Mouse (Mus musculus): ENCODE data around the gene Frmd3. TPM values are rescaled to one million over a fixed set of nuclear protein-coding genes. Genes with fewer than 3 reads are reported as not detected.
"Not testable (repeated sequence)": the region's sequence is repeated elsewhere in the genome, so short reads cannot be mapped to it uniquely, and the experiment has no call there.

Gene Frmd3
- polyA plus RNA-seq, 1 experiment from 2014 or later = 0.23 TPM

DNA sequence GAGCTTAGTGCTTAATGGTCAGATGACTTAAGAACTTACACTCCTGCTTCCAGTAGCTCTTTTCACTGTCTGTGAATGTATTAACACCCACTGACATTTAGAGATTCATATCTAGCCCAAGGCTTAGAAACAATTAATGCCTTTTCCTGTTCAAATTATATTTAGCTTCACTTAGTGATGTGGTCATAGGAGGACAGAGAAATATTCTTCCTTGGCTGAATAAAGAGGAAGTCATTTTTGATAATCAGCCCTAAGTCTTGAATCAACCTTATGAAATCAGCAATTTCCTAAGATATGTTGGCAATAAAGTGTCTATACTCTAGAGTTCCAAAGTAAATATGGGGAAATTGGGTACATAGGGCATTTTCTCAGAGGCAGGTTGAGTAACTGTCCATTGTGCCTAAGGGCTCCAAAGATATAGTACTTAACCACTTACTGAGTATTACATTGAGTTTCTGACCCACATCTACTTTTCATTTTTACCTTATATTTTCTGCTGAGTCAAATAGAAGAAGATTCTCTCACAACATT, 188.1 kb downstream of the Frmd3 start:
- ATAC-seq (ENCODE audit: insufficient read depth) = no peak
- Histone ChIP-seq H3K27ac (replicated peaks) (no peak overlapping the region), H3K4me3 (replicated peaks) (no peak overlapping the region), H3K9me3 (replicated peaks) (no peaks in the 10 kb centered on the region), H3K27me3 (no peaks in the 10 kb centered on the region), H3K4me2 (no peak overlapping the region), H3K4me1 (replicated peaks) (no peaks in the 10 kb centered on the region), H3K9ac (no peak overlapping the region), H3K36me3 (replicated peaks) (no peaks in the 10 kb centered on the region)

DNA sequence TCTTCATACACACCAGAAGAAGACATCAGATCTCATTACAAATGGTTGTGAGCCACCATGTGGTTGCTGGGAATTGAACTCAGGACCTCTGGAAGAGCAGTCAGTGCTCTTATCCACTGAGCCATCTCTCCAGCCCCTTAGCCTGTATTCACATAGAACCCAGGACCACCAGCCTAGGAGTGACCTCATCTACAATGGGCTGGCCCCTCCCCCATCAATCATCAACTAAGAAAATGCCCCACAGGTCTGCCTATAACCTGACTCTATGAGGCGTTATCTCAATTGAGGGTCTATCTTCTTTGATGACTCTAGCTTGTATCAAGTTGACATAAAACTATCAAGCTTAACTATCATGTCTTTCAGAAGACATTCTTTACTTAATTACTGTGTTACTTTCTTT, 208.5 kb downstream of the Frmd3 start:
- not testable (repeated sequence) for H3K36me3 ChIP-seq (replicated peaks); ATAC-seq (ENCODE audit: insufficient read depth)

DNA sequence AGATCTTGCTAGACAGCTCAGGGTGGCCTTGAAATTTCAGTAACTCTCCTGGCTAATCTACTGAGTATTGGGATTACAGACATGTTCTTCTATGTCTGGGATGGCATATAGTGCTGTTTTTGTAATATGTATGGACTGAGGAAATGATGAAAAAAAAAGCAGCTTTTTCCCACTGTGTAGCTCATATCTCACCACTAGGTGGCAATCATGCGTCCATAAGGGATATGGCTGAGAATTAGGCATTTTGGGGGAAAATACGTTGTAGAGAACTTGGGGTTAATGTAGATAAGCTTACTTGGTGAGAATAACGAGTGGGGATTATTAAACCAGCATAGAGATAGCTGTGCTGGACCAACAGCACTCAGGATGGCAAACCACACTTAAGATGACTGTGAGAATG, 209.1 kb downstream of the Frmd3 start:
- Histone ChIP-seq H3K36me3 (replicated peaks) (no peaks in the 10 kb centered on the region), H3K4me3 (replicated peaks) (no peak overlapping the region), H3K27ac (replicated peaks) (no peak overlapping the region), H3K9ac (no peak overlapping the region), H3K9me3 (replicated peaks) (no peaks in the 10 kb centered on the region), H3K4me2 (no peak overlapping the region), H3K4me1 (replicated peaks) (no peaks in the 10 kb centered on the region), H3K27me3 (no peaks in the 10 kb centered on the region)
- WGBS (ENCODE audit: insufficient replicate concordance) = 10% methylated on average over 3 of the region's 3 CpGs
- no peak for ATAC-seq (ENCODE audit: insufficient read depth)

More for the DNA sequence above, 208.5 kb downstream of the Frmd3 start:
- H3K27me3 ChIP-seq; H3K9ac ChIP-seq; H3K4me3 ChIP-seq (replicated peaks); H3K4me2 ChIP-seq; H3K9me3 ChIP-seq (replicated peaks); H3K27ac ChIP-seq (replicated peaks); H3K4me1 ChIP-seq (replicated peaks): not testable (repeated sequence)
- 57% methylated on average over 1 of the region's 1 CpGs for WGBS (ENCODE audit: insufficient replicate concordance)

DNA sequence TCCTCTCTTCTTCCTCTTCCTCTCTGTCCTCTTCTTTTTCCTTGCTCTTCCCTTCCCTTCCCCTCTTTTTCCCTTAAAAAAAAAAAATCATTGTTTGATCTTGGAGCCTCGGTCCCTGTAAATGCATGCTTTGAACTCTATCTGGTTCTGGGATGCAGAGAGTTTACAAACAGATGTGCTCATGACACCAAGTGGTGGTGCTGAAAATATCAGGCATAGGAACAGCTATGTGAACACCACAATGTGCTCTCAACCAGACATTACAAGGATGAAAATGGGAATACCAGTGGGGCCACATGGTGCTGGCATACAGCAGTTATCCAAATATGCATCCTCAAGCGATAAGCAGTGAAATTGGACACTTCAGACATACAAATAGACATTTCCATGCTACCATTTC, 211.0 kb downstream of the Frmd3 start:
- H3K9me3 ChIP-seq (replicated peaks) = no peaks in the 10 kb centered on the region

DNA sequence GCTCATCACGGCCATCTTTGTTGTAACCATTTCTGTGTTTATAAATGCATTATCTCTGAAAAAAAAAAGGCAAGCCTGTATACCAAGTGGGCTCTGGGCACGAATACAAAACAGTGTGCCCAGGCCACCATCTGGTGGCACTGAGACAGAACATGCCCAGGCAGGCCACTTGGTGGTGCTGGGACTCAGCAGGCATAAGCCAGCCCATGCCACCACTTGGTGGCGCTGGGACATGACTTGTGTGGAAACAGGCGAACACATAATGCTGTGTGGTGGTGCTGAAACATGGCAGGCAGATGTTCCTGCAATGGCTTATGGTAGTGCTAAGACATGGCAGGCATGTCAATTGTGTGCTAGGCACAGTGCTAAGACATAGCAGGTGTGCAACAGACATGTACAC, 217.8 kb downstream of the Frmd3 start:
- Histone ChIP-seq H3K9me3 (replicated peaks) (no peaks in the 10 kb centered on the region), H3K4me2 (no peak overlapping the region), H3K36me3 (replicated peaks) (no peaks in the 10 kb centered on the region), H3K4me3 (replicated peaks) (no peak overlapping the region), H3K27ac (replicated peaks) (no peak overlapping the region), H3K4me1 (replicated peaks) (no peaks in the 10 kb centered on the region), H3K9ac (no peak overlapping the region), H3K27me3 (no peaks in the 10 kb centered on the region)
- WGBS (ENCODE audit: insufficient replicate concordance) = 54% methylated on average over 4 of the region's 4 CpGs
- no peak for ATAC-seq (ENCODE audit: insufficient read depth)

More for the DNA sequence above, 211.0 kb downstream of the Frmd3 start:
- 54% methylated on average over 2 of the region's 2 CpGs for WGBS (ENCODE audit: insufficient replicate concordance)
- Histone ChIP-seq H3K9ac (no peak overlapping the region), H3K4me2 (no peak overlapping the region), H3K27me3 (no peaks in the 10 kb centered on the region), H3K36me3 (replicated peaks) (no peaks in the 10 kb centered on the region), H3K4me3 (replicated peaks) (no peak overlapping the region), H3K27ac (replicated peaks) (no peak overlapping the region), H3K4me1 (replicated peaks) (no peaks in the 10 kb centered on the region)
- no peak for ATAC-seq (ENCODE audit: insufficient read depth)

DNA sequence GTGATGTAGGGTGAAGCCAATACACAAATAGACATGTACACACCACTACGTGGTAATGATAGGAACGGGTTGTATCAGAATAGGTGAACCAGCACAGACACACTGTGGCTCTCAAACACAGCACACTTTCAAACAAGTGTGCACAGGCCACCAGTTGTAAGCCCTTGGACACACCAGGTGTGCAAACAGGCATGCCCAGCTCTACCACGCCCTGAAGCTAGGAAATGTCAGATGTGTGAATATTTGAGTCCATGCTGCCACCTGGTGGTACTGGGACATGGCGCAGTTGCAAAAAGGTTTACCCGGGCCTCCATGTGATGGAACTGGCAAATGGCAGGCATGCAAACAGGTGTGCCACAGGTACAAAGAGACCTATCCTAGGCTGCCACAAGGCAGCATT, 218.2 kb downstream of the Frmd3 start:
- Histone ChIP-seq H3K9ac (no peak overlapping the region), H3K4me3 (replicated peaks) (no peak overlapping the region), H3K36me3 (replicated peaks) (no peaks in the 10 kb centered on the region), H3K27ac (replicated peaks) (no peak overlapping the region), H3K4me2 (no peak overlapping the region), H3K4me1 (replicated peaks) (no peaks in the 10 kb centered on the region), H3K27me3 (no peaks in the 10 kb centered on the region), H3K9me3 (replicated peaks) (no peaks in the 10 kb centered on the region)
- no peak for ATAC-seq (ENCODE audit: insufficient read depth)
- WGBS (ENCODE audit: insufficient replicate concordance) = 59% methylated on average over 5 of the region's 5 CpGs

DNA sequence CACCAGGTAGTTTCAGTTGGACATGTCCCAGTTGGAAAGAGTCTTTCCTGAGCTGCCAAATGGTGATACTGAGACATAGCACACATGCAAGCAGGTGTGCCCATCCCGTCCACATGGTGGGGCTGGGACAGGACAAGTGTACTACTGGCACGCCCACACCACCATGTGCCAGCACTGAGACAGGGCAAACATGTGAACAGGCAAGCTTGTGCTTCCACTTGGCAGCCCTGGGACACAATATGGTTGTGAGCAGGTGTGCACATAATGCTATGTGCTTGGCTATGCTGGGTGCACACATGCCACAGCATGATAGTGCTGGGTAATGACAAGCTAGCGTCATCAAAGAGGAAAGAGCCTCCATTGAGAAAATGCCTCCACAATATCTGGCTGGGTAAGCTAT, 220.3 kb downstream of the Frmd3 start:
- Histone ChIP-seq H3K9ac (no peak overlapping the region), H3K27me3 (no peaks in the 10 kb centered on the region), H3K36me3 (replicated peaks) (no peaks in the 10 kb centered on the region), H3K4me2 (no peak overlapping the region), H3K27ac (replicated peaks) (no peak overlapping the region), H3K4me3 (replicated peaks) (no peak overlapping the region), H3K9me3 (replicated peaks) (no peaks in the 10 kb centered on the region), H3K4me1 (replicated peaks) (no peaks in the 10 kb centered on the region)
- WGBS (ENCODE audit: insufficient replicate concordance) = 69% methylated on average over 3 of the region's 3 CpGs
- ATAC-seq (ENCODE audit: insufficient read depth) = no peak

DNA sequence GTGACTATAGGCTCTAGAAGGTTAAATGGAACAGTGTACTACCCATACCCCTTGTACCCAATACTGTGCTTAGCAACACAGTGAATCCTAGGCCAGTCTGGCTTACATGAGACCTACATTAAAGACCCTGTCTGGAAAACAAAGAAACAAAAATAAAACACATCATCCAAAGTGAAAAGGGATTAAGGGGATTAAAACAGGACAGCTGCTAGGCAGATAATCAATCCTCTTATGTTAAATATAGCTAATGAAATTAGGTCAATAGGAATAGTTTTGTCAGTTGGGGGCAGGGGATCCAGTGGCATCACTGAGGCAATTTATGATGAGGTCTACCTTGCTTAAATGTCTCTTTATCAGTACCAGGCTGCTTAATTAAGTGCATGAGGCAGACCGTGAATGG, 228.9 kb downstream of the Frmd3 start, which contains the start of gene Kdm4c:
Gene Kdm4c, plus strand, starts transcription at position 322 of the 400 bp plus-strand sequence.
- 70% methylated on average over 1 of the region's 1 CpGs for WGBS (ENCODE audit: insufficient replicate concordance)
- H3K4me2 ChIP-seq = no peak within 1 kb of the TSS
- no peak for ATAC-seq (ENCODE audit: insufficient read depth)
- H3K27ac ChIP-seq (replicated peaks) = no peak within 1 kb of the TSS
- H3K36me3 ChIP-seq (replicated peaks) = no peaks in the 10 kb centered on the region
- no peaks in the 10 kb centered on the region for H3K4me1 ChIP-seq (replicated peaks)
- no peaks in the 10 kb centered on the region for H3K27me3 ChIP-seq
- H3K9ac ChIP-seq = no peak within 1 kb of the TSS
- no peak within 1 kb of the TSS for H3K4me3 ChIP-seq (replicated peaks)
- H3K9me3 ChIP-seq (replicated peaks) = no peaks in the 10 kb centered on the region

Other genes starting within 250 kb of the Frmd3 start
- 0.03 and 0.07 TPM in 2 replicates for gene Rasef, start 222.4 kb upstream of the Frmd3 start, polyA plus RNA-seq (2015; fragmentation: Nextera tagmentation; extraction: Ambion mirVana)
- not detected in 2 replicates for gene Gm11758, start 137.2 kb upstream of the Frmd3 start, polyA plus RNA-seq (2015; fragmentation: Nextera tagmentation; extraction: Ambion mirVana)
- not detected in 2 replicates for gene Gm11757, start 122.3 kb upstream of the Frmd3 start, polyA plus RNA-seq (2015; fragmentation: Nextera tagmentation; extraction: Ambion mirVana)
- not detected in 2 replicates for gene Gm13871, start 107.5 kb upstream of the Frmd3 start, polyA plus RNA-seq (2015; fragmentation: Nextera tagmentation; extraction: Ambion mirVana)
- gene Gm11756, start 92.7 kb upstream of the Frmd3 start, polyA plus RNA-seq (2015; fragmentation: Nextera tagmentation; extraction: Ambion mirVana) = not detected in 2 replicates
- gene 2310002L09Rik, start 62.6 kb upstream of the Frmd3 start, polyA plus RNA-seq (2015; fragmentation: Nextera tagmentation; extraction: Ambion mirVana) = 0.50 and 0.69 TPM in 2 replicates
- 4.5 and 4.6 TPM in 2 replicates for gene Kdm4c, start 229.1 kb downstream of the Frmd3 start, polyA plus RNA-seq (2015; fragmentation: Nextera tagmentation; extraction: Ambion mirVana)